Mouse (Mus musculus): ENCODE measurements at regions not wholly inside any gene's neighbourhood (a gene's known extent, or its start where the extent isn't known, plus 50 kb on each side); places are given as distances from the start of the nearest gene placed in this dataset.

DNA sequence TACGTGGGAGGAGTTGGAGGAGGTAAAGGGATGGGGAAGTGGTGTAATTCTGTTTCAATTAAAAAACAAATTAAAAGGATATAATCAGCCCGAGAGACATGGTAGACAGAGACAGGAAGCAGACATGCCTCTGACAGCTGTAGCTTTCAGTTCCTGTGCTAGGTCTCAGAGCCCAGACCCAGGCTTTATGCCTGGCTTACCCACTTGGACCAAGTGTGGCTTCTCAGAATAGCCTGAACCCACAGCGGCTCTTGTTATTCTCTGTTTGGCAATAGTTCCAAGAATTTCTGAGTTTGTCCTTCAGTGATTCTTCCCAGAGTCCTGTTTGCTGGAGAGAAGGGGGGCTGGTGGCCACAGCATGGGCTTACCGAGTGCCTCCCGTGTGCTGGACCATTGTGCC lies 182.4 kb downstream of the Pten start:
- peak in 1 of 2 experiments; percentile 69 for DNase-seq

DNA sequence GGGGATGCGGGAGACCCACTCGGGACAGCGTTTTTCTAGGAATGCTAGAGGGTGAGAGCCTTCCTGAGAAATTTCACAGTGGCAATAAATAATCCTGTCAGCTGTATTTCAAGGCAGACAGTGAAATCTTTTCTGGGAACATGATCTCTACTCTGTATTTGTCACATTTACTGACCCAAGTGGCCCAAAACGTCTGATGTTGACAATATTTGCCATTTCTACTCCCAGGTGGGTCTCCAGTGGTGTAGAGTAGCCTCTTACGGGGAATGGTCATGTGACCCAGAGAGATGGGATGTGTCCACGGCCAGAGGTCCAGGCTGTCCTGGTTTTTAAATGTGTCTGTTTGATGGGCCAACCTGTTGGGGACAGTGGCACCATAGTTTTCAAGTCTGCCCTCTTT lies 183.5 kb downstream of the Pten start:
- DNase-seq = no peak

DNA sequence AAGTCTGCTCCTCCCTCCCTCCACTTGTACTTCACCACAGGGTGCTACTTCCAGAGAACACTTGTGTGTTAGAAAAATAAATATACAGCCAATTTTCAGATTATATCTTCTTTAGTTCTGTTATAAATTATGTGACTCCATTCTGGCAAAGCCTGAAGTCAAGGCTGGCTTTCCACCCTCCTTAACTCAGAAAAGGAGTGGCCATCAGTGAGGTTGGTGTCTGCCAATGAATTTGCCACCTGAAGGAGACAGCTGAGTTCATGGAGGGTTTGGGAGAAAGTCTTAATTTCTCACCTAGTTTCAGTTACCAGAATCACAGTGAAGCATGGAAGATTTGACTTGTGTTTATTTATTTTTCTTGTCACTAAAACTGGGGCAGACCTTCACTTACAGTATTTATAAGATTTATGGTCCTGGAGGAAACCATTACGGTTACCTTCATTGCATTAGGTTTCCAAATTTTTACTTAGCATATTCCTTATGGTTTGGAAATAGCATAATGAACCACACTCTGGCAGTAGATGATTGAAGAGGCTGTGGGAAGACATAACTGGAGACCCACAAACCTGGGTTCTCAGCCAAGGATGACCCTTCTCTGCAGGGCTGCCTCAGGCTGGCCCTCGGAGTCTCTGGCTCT lies 186.4 kb downstream of the Pten start:
- DNase-seq = no peak

DNA sequence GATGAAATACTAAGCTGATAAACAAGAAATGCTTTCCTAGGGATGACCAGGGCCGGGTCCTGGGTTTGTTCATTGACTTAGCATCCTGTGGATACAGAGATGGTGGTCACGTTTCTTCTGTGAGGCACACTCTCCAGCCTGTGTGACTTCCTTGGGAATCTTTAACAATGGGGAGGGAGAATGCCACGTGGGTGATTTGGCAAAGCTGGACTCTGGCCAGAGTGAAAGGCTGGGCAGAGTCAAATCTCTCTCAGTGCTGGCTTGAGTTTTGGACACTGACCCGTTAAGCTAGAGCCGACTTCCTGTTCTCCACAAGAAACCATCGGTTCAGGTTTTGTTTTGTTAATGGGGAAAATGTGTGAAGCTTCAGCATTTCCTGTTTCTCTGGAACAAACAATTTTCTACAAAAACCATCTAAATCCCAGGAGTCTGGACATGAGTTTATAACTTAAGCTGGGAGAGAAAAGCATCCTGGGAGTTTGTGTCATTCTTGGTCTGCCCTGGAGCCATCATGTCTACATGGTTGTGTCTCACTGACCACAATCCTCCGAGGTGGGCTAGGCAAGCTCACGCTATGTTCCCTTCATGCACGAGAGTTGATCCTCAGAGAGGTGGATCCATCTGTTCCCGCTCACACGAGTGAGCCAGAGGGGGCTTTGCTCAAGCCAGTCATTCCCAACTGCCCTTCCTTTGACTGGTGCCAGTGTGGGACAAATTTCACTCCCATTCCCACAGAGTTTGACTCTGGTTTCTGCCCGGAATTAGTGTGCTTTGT lies 190.0 kb downstream of the Pten start:
- DNase-seq = no peak

DNA sequence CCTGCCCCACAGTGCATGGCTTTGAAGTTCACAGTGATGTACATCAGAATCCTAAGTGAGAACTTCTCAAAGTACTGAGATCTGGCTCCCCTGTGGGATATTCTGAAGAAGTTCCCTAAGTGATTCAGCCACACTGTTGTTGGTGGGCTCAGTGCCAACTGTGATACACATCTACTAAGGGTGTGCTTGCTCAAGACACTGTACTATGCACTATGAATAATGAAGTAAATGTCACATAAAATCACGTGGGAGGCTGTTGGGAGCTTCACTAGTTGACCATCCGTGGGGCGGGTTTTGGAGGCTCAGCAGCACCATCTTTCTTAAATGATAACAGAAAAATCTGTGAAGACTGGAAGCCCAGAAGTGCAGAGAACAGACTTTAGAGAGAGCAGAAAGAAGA lies 193.0 kb downstream of the Pten start:
- DNase-seq = peak in 1 of 2 experiments; percentile 25

DNA sequence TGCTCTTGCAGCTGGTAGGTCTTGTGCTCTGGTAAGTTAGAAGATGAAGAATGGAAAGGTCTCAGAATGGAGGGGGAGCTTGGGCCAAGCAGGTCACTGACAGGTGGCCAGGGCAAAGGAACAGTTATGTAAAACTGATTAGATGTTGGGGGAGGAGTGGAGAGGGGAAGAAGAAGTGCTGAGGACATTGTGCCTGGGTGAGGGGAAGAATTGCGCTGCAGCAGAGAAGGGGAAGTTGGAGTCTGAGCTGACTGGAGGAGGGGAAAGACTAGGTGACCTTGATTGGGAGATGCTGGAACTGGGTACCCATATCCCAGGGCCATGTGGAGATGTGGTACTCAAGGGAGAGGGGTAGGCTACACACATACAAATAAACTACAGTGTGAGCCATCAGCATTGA lies 193.5 kb downstream of the Pten start:
- DNase-seq = peak in 1 of 2 experiments; percentile 52

DNA sequence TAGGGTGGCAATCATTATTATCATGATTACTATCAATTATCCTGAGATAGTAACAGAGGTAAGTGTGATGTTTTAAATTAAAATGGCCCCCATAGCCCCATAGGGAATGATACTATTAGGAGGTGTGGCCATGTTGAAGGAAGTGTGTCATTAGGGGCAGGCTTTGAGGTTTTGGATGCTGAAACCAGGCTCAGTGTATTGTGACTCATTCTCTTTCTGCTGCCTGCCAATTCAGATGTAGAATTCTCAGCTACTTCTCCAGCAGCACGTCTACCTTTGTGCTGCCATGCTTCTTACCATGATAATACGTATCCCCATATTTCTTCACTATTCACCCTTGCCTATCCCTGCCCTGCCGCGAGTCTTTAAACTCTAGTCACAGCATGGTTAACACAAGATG lies 195.1 kb downstream of the Pten start:
- no peak for DNase-seq

DNA sequence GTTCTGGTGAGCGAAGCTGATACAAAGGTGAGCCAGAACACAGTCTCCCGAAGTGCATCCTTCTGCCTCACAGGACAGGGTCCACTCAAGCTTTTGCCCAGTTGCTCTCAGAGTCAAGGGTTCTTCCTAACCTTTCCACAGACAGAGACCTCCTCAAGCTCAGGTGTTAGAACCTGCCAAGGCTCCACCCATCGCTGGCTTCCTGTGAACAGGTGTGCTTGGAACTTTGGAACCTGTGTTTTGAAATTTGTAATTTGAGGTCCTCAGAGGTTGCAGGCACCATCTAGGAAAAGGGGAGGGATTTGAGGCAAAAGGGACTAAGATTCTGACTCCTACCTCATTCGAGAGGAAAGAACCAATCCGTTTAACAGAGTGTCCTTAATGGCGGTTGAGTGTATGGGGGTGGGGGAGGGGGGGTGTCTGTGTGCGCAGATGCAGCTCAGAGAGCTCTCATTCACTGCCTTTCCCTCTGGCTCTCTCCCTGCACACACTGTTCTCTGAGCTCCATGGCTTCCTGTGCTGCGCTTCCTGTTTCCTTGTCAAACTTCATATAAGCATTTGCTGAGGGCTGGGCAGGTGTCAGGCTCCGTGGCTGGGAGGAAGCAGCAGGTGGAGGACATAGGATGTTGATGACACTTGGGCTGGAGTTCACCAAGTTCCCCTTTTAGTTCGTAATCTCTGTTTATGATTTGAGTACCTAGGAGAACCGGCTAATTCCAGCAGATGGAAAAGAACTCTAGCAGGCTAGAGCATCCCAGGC lies 195.8 kb downstream of the Pten start:
- peak; percentile 27 to 71 for DNase-seq

DNA sequence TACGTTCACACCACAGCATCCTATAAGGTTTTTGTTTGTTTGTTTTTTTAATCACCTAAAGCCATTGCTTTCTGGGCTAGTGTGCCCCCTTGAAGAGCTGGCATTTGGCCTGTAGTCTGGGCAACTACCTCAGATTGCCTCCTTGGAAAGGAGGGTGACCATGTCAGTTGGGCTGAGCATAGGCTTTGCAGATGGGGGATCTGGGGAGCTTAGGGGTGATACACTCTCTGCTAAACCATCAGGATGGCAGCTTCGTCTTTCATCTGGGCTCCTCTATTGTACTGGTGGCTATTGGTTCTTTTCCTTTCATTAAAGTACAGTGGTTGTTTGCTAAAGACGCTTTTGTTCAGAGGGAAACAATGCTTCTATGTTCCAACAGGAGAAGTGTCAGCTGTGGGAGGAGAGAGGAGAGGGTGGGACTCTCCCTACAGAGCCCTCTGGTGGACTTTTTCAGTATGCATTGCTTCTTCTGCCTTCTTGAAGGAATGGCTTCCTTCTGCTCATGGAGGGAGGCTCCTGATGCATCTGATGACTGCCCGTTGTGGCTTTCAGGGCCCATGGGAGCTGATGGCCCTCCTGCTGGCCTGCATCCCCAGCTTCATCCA lies 196.8 kb downstream of the Pten start:
- DNase-seq = peak; percentile 70 to 71

DNA sequence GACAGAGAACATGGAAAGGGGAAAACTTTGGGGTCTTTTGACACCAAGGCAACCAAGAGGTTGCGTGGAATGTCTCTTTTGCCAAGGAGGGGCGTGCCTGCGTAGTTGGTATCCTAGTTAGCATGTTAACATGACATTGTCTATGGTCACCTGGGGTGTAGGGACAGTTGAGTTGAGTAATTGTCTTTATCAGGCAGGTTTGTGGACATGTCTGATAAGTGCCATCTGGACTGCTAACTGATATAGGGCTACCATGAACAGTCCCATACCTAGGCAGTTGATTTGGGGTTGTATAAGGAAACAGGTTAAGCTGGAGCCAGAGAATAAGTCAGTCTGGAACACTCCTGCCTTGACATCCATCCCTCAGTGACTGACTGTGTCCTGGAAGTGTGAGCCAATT lies 197.6 kb downstream of the Pten start:
- no peak for DNase-seq

DNA sequence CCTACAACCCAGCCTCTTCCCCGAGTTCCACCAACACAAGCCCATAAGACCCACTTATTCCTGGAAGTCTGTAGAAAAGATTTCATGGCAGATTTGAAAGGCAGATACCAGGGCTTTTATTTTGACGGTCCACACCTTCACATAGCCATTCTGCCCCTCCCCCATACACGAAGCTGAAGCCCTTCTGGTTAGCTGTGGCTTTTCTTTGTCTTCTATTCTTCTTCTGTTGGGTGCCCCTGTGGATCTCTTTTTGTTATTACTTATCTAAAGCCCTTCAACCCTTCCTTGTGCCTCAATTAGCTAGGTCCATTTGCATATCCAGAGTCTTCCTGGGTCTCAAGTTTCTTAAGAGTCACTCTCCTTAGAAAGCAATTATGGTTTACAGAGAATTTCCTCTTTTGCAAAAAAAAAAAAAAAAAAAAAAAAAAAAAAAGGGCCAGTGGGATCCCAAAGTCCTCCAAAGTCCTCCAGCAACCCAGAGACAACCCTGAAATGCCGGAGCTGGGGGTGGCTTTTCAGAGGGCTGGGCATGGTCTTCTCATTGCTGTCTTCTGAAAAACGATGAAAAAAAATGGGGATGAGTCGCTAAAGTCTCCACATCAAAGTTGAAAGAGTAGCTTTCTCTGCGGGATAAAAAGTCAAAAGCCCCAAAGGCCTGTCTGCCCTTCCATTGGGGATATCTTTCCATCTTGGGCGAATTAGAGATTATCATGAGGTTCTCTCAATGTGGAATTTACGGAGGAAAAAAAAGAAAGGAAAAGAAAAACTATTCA lies 199.0 kb downstream of the Pten start:
- DNase-seq = no peak

DNA sequence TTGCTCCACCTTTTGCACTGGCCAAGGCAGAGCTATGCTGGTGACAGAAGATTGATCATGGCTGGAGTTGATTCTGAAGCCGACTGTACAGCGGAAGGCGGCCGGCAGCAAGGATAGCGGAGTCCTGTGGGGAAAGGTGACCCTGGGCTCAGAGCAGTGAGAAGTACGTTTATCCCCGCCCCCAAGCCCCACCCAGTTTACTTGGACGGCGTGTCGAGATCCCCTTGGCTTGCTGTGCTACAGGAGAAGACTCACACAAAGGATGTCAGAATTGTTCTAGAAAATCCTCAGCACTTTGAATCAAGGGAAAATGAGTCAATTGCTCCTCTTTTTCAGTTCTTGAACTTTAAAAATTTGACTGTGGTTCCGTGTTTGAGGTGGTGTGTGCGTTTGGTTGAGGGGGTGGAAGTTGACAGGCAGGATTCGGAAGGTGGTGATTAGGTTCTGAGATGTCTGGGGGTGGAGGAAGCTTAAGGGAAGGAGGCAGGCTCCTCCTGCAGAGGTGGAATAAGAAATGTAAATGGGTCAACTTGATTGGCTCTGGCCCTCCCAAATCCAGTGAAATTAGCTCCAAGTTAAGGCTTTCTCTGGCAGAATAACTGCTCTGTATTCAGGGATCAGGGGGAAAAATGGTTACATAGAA lies 199.7 kb downstream of the Pten start:
- peak; percentile 30 to 33 for DNase-seq

DNA sequence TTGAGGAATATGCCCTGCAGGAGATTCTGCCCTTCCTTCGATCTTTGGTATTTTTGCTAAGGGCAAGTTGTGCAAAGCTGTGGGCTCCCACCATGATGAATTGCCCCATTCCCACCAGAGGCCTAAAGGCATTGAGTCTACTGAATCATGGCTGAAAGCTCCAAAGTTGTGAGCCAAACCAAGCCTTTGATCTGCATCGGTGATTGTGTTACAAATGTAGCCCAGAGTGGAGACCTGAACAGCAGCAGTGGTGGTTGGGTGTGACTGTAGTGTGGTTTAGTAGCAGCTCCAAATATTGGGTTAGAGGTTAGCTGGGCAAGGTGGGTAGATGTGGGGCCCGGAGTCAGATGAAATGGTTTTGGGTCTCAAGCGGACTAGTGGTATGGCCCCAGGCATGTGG lies 201.0 kb downstream of the Pten start:
- no peak for DNase-seq

DNA sequence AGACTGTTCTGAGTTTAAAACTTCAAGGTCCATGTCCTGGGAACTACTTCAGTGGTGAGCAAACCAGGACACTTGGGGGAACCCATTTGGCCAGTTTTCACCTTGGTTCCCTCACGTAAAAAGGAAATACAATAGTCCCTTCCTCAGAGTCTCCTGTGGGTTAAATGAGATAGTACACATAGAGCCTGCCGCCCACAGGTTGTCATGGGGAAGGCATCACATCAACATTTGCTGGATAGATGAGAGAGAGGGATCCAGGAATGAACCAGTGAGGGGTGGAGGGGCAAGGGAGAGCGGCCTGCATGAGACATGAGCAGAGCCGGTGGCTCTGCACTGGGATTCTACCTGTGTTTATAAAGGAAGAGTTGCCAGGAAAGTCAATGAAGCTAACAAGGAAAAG lies 201.5 kb downstream of the Pten start:
- DNase-seq = no peak

DNA sequence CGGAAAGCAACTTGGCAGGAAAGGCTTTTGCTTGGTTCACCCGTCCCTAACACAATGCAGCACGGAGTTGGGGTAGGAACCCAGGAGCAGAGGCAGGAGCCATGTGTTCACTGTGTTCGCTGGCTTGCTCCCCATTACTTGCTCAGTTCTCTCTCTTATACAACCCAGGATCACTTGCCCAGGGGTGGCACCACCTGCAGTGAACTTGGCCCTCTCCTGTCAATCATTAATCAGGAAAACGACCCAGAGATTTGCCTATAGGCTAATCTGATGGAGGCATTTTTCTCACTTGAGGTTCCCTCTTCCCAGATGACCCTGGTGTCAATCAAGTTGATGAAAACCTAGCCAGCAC lies 202.5 kb downstream of the Pten start:
- no peak for DNase-seq

DNA sequence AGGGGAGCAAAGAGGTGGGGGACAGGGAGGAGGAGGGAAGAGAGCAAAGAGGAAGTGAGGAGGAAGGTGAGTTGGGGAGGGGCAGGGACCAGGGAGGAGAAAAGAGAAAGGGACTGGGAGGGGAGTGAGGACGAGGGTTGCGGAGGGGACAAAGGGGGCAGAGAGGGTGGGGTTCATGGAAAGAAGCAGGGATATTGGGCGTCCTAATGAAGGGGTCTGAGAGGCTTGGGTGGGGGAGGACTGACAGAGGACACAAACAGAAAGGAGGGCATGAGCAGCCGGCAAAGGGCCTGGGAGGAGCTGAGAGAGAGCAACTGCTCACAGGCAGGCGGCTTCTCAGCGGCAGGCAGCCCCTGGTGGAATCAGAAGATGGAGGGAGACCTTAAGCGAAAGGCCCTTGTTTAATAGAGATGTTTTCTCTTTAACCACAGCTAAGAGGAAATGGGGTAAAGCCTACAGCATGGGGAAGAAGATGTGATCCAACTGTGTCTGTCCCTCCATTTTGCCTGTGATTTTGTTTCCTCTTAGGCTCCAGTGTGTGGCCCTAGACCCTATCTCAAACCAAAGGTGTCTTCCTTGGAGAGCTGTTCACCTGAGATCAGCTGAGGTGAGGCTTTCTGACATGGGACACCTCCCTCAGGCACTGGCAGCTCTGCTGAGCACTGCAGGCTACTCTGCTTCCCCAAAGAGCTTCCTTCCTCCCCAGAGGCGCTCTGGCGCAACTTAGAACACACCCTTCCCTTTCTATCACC lies 203.1 kb downstream of the Pten start:
- peak in 1 of 2 experiments; percentile 39 for DNase-seq

DNA sequence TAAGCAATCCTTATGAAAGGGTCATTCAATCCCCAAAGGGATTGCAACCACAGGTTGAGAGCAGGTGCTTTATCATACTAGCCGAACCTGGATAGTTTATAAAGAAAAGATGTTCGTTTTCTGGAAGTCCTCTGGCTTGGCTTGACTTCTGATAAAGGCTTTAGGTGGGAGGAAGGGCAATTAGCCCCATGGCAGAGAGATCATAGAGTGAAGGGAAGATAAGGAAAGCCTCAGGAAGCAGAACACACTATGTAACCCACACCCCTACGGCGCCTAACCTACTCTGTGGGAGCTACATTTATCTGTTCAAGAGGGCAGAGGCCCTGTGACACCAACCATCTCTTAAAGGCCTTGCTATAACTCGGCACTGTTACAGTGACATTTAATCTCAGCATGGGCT lies 204.2 kb downstream of the Pten start:
- DNase-seq = no peak

DNA sequence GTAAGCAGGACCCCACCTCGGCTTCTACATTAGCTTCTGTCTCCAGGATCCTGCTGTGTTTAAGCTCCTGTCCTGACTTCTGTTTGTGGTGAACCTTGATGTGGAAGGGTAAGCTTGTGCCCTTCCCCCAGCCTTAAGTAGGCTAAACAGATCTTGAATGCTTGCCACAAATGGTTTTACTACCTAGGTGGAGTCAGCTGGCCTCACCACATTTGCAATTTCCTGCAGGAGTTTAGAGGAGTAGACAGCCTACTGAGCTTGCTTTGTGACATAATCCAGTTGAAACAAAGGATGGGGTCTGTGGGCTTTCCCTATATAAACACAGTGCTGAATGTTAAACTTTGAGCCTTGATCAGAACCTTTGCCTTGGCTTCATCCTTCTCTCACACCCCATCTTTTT lies 206.7 kb downstream of the Pten start:
- DNase-seq = no peak

DNA sequence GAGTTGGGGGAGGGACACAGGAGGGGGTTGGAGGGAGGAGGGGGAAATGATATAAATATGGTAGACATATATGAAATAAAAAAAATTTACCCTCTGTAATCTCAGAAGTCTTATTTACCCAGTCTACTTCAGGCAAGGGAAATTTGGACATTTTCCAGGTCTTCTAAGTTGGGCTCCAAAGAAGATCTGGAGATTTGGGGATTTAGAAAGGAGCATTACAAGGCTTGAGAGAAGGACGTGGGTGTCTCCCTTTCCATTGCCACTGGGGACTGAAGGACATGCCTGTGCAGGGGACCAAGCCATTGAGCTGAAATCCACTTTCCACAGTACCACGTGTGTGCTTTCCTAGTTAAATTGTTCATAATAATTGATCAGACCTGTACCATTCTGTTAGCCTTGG lies 208.2 kb downstream of the Pten start:
- DNase-seq = no peak

DNA sequence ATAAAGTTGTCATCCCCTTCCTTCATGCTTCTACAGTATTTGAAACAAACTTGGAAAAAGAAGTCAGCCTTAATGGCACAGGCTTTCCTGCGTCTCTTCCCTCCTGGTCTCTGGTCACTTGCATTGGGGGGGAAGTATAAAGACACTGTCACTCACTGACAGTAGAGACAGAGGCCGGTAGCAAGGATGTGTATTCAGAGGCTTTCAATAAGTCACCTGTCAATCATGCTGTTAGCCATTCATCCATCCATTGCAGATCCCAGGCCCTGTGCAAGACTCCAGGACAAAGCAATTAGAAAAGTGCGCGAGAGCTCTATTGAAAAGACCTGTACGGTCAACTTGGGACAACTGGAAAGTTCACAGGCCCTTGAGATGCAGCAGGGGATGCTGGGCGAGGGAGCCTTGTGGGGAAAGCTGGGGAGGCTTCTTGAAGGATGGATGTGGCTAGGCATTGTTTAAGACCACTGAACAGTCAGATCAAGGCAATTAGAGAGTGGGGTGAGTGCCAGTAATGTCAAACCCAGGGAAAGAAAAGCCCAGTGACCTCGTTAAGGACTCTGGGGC lies 212.0 kb downstream of the Pten start:
- no peak for DNase-seq

DNA sequence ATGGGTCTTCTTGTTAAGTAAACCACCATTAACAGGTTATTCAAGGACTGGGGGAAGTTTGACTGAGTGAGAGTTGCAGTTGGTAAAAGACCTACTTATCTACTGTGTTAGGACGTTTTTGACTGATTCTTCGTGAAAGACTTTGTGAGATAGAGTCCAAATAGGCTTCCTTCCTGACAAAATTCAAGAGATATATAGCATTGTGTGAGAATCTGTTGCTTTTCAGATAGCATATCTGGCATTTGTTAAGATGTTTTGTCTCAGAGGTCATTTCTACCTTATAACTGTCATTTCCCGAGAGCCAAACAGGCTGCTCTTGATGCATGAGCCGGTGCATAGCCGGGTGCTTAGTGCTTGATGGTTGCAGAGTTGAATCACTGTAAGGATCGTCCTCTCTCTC lies 214.8 kb downstream of the Pten start:
- DNase-seq = no peak
